Mouse (Mus musculus) heart, embryonic 15.5 days (tissue): Measurements from ENCODE around the gene Kctd17. TPM values are rescaled to one million over a fixed set of nuclear protein-coding genes. Genes with fewer than 3 reads are reported as not detected.

ENCODE experiments used
- ATAC-seq: fragments of 200-750 bp; cut with Nextera tagmentation; replicated peaks from 2 replicates; pipeline ENCODE4 v1.8.0; 2017; ENCODE audit warnings: low read depth, moderate TSS enrichment; ENCODE audit not compliant: insufficient number of reproducible peaks, insufficient read depth, low FRiP score
- H3K27ac ChIP-seq: fragments of 300-500 bp; sonication (generic); 2 replicates; pipeline ENCODE4 v1.5.1; 2015; ENCODE audit warnings: mild to moderate bottlenecking, inconsistent platforms
- H3K27me3 ChIP-seq: fragments of 300-500 bp; sonication (generic); 2 replicates; pipeline ENCODE4 v1.6.1; 2015; ENCODE audit warnings: inconsistent platforms
- H3K36me3 ChIP-seq: fragments of 300-500 bp; sonication (generic); 2 replicates; pipeline ENCODE4 v1.6.1; 2015; ENCODE audit warnings: mild to moderate bottlenecking, inconsistent platforms
- H3K4me1 ChIP-seq: fragments of 300-500 bp; sonication (generic); replicated peaks from 2 replicates; pipeline ENCODE4 v1.6.1; 2015; ENCODE audit warnings: inconsistent platforms
- H3K4me2 ChIP-seq: fragments of 300-500 bp; sonication (generic); 2 replicates; pipeline ENCODE4 v1.6.1; 2015; ENCODE audit warnings: inconsistent platforms, mild to moderate bottlenecking, moderate library complexity
- H3K4me3 ChIP-seq: fragments of 300-500 bp; sonication (generic); 2 replicates; pipeline ENCODE4 v1.5.1; 2015; ENCODE audit warnings: mild to moderate bottlenecking, inconsistent platforms
- H3K9ac ChIP-seq: fragments of 300-500 bp; sonication (generic); 2 replicates; pipeline ENCODE4 v1.6.1; 2015; ENCODE audit warnings: mild to moderate bottlenecking, inconsistent platforms
- H3K9me3 ChIP-seq: fragments of 300-500 bp; sonication (generic); replicated peaks from 2 replicates; pipeline ENCODE4 v1.6.1; 2016; ENCODE audit warnings: inconsistent platforms
- WGBS: fragments of 180-500 bp; shearing (Covaris S2); methylation state at CpG from one replicate; pipeline ENCODE4 v1.1.7; 2015; ENCODE audit warnings: mixed read lengths; 5-methylcytosine and 5-hydroxymethylcytosine counted together
- polyA plus RNA-seq: library from polyadenylated mRNA; unstranded; fragments of >200 nt; fragmentation: Nextera tagmentation; extraction: Ambion mirVana; gene quantifications from 2 replicates; pipeline ENCODE4 v1.2.1, GENCODE M21; 2015

Gene Kctd17
- polyA plus RNA-seq, 1 experiment from 2014 or later = 19.1 TPM

DNA sequence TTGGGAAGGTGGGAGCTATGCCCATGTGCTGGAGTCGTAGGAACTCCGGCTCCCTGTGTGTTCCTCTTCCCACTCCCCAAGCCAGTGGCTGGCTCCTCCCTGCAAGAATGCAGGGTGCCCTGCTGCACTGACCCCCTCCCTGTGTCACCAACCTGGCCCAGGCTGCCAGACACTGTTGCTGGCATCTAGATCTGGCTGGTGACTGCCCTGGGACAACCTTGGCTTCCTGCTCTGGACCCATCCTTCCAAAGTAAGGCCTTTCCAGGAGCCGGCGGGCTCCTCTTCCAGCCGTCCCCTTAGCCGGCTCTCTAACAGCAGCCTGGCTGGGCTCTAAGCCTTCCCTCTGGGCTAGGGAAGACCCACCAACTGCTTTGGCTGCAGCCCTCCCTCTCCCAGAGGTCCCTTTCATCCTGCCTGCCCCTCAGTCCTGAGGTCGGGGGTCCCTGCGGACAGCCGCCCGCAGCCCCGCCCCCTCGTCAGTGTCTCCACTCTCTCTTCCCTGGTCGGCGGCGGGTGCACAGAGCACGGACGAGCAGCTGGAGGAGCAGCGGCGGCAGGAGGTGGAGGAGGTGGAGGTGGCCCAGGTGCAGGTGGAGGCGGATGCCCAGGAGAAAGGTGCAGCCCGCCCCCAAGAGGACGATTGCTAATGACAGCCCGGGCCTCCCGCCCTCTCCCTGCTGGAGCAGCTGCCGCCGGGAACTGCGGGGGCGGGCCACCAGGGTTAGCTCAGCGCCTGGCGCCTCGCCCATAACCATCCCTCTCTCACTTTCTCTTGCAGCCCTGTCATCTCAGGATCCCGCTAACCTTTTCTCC, 8.2 kb downstream of the Kctd17 start:
- peaks cover 55% of the 10 kb centered on the region for H3K4me1 ChIP-seq
- no peaks in the 10 kb centered on the region; the same call in 1 of the 2 replicates for H3K27me3 ChIP-seq
- H3K36me3 ChIP-seq = peaks cover 6% of the 10 kb centered on the region
- no peaks in the 10 kb centered on the region for H3K9me3 ChIP-seq
- peak overlapping the region; percentile 63 for H3K4me2 ChIP-seq
- H3K9ac ChIP-seq = peak overlapping the region; percentile 43
- peak overlapping the region; percentile 81 for H3K27ac ChIP-seq
- ATAC-seq = peak; percentile 44
- peak overlapping the region; percentile 36 for H3K4me3 ChIP-seq
- 11% methylated on average over 28 of the region's 32 CpGs for WGBS

DNA sequence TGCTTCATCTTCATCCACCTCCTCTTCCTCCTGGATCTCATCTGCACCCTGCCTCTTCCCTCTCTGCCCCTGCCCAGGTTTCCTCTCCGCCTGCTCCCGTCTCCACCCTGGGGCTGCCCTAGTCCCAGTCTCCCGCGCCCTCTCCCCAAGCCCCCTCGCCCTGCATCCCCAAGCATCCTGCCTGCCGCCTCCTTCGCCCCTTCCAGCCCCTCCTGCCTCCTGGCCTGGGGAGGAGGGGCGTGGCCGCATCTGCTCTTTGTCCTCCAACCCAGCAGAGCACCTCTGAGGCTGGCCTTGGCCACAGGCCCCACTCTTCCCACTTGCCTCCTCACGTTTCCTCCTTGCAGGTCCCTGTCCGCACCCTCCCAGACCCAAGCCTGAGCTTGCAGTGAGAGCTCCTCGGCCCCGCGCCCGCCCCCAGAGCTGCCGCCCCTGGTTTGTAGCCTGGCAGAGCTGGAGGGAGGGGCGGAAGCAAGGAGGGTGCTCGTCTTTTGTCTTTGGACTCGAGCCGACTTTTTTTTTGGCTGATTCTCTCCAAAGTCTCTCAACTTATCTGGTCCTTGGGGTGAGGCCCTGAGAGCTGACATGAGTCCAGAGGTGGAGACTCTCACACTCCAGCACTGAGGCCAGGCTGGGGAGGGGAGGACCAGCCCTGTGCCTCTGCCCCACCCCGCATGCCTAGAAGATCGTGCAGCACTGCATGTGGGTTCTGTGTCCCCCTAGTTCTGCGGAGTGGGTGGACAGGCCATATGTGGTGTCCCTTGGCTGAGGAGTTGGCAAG, 9.1 kb downstream of the Kctd17 start:
- ATAC-seq = peak; percentile 29
- H3K9ac ChIP-seq = peak overlapping the region; percentile 43
- peaks cover 56% of the 10 kb centered on the region for H3K4me1 ChIP-seq

GRCm38 (mm10) chr15:78438018-78438394, 9.6 kb downstream of the Kctd17 start:
- no peak overlapping the region for H3K4me3 ChIP-seq
- no peaks in the 10 kb centered on the region for H3K9me3 ChIP-seq
- H3K27ac ChIP-seq = peak overlapping the region; percentile 81
- peaks cover 56% of the 10 kb centered on the region for H3K4me1 ChIP-seq
- peaks cover 6% of the 10 kb centered on the region for H3K36me3 ChIP-seq
- WGBS = 42% methylated on average over 4 of the region's 4 CpGs
- H3K4me2 ChIP-seq = peak overlapping the region; percentile 63
- no peak for ATAC-seq
- H3K27me3 ChIP-seq = peaks cover 8% of the 10 kb centered on the region
- H3K9ac ChIP-seq = no peak overlapping the region

More for the DNA sequence above, 9.1 kb downstream of the Kctd17 start:
- H3K27ac ChIP-seq = peak overlapping the region; percentile 81
- WGBS = 15% methylated on average over 23 of the region's 23 CpGs
- no peaks in the 10 kb centered on the region for H3K9me3 ChIP-seq
- H3K4me2 ChIP-seq = peak overlapping the region; percentile 63
- peak overlapping the region; percentile 36 for H3K4me3 ChIP-seq
- peaks cover 4% of the 10 kb centered on the region for H3K27me3 ChIP-seq
- H3K36me3 ChIP-seq = peaks cover 6% of the 10 kb centered on the region

- Histone ChIP-seq H3K4me3 (no peak overlapping the region), H3K4me2 (no peak overlapping the region), H3K27ac (no peak overlapping the region), H3K4me1 (peaks cover 57% of the 10 kb centered on the region), H3K9ac (peak overlapping the region; percentile 26; the same call in 1 of the 2 replicates), H3K27me3 (peaks cover 8% of the 10 kb centered on the region), H3K36me3 (peaks cover 6% of the 10 kb centered on the region), H3K9me3 (no peaks in the 10 kb centered on the region)
- ATAC-seq = no peak
- WGBS = 64% methylated on average over 8 of the region's 8 CpGs
Observed at GRCm38 (mm10) chr15:78438505-78438904, 10.1 kb downstream of the Kctd17 start.

DNA sequence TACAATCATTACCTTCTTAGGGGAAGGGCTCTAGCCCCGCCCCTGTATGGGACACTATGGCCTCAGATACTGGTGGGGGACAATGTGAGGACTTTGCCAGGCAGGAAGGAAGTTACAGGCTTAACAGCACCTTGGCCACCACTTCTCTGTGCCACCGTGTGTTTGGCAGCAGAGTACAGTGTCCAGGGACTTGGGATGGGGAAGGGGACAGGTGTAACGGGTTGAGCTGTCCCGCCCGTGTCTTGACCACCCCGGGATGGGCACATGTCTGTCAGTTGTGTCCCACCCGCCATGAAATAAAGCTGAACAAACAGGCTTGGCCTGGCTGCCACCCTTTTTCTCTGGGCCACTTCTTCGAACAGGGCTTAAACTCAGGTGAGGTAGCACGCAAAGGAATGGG, 10.6 kb downstream of the Kctd17 start:
- peaks cover 8% of the 10 kb centered on the region for H3K27me3 ChIP-seq
- peaks cover 60% of the 10 kb centered on the region for H3K4me1 ChIP-seq
- 73% methylated on average over 9 of the region's 9 CpGs for WGBS
- H3K4me3 ChIP-seq = no peak overlapping the region
- no peak for ATAC-seq
- no peaks in the 10 kb centered on the region for H3K9me3 ChIP-seq
- H3K27ac ChIP-seq = no peak overlapping the region
- no peak overlapping the region for H3K4me2 ChIP-seq
- H3K9ac ChIP-seq = no peak overlapping the region
- H3K36me3 ChIP-seq = peaks cover 3% of the 10 kb centered on the region; the same call in 1 of the 2 replicates

DNA sequence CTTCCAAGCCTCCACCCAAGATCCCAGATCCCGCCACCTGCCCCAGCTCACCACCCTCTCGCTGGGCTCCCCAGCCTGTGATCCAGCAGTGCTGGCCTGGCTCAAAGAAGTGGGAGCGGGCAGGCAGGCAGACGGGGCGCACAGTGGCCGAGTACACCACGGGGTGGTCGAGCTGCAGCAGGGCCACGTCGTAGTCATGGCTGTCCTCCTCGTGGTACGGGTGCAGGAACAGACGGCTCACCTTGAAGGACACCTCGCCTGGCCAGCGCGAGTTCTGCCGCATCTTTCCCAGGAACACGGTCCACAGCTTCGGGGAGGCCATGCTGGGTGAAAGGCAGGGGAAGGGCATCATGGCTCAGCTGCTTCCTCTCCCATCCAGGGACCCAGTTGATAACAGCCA, 13.9 kb downstream of the Kctd17 start:
- no peak overlapping the region for H3K9ac ChIP-seq
- no peaks in the 10 kb centered on the region for H3K36me3 ChIP-seq
- no peak overlapping the region for H3K27ac ChIP-seq
- no peaks in the 10 kb centered on the region for H3K9me3 ChIP-seq
- 88% methylated on average over 19 of the region's 19 CpGs for WGBS
- H3K4me3 ChIP-seq = no peak overlapping the region
- H3K4me2 ChIP-seq = no peak overlapping the region
- peaks cover 53% of the 10 kb centered on the region for H3K4me1 ChIP-seq
- no peak for ATAC-seq
- H3K27me3 ChIP-seq = peaks cover 8% of the 10 kb centered on the region

DNA sequence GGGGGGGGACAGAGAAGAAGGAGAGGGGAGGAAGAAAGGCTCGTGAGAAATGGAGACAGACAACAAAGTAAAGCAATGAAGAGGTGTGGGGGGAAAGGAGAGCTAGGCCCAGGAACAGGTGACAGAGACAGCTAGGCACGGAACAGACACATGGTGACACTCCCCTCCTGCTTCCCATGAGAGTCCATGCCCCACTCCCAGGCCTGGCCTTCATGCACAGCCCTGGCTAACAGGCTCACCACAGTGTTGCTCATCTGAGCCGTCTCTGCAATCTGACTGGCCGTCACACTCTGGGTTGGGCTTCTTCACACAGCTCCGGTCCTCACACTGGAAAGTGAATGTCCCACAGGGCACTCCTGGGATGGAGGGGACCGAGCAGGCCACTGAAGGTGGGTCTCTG, 15.5 kb downstream of the Kctd17 start:
- Histone ChIP-seq H3K4me3 (no peak overlapping the region), H3K4me2 (no peak overlapping the region), H3K9ac (peak overlapping the region; percentile 4; the same call in 1 of the 2 replicates), H3K9me3 (no peaks in the 10 kb centered on the region), H3K4me1 (peaks cover 45% of the 10 kb centered on the region), H3K27me3 (peaks cover 8% of the 10 kb centered on the region), H3K27ac (no peak overlapping the region), H3K36me3 (no peaks in the 10 kb centered on the region)
- 46% methylated on average over 6 of the region's 6 CpGs for WGBS
- no peak for ATAC-seq

- Histone ChIP-seq H3K27me3 (peaks cover 7% of the 10 kb centered on the region; the same call in 1 of the 2 replicates), H3K27ac (peak overlapping the region; percentile 87), H3K4me2 (no peak overlapping the region), H3K9me3 (no peaks in the 10 kb centered on the region), H3K9ac (peak overlapping the region; percentile 25; the same call in 1 of the 2 replicates), H3K36me3 (no peaks in the 10 kb centered on the region), H3K4me3 (no peak overlapping the region), H3K4me1 (peaks cover 39% of the 10 kb centered on the region)
- 36% methylated on average over 7 of the region's 7 CpGs for WGBS
- ATAC-seq = no peak
Observed at GRCm38 (mm10) chr15:78447121-78447520, 18.8 kb downstream of the Kctd17 start.

DNA sequence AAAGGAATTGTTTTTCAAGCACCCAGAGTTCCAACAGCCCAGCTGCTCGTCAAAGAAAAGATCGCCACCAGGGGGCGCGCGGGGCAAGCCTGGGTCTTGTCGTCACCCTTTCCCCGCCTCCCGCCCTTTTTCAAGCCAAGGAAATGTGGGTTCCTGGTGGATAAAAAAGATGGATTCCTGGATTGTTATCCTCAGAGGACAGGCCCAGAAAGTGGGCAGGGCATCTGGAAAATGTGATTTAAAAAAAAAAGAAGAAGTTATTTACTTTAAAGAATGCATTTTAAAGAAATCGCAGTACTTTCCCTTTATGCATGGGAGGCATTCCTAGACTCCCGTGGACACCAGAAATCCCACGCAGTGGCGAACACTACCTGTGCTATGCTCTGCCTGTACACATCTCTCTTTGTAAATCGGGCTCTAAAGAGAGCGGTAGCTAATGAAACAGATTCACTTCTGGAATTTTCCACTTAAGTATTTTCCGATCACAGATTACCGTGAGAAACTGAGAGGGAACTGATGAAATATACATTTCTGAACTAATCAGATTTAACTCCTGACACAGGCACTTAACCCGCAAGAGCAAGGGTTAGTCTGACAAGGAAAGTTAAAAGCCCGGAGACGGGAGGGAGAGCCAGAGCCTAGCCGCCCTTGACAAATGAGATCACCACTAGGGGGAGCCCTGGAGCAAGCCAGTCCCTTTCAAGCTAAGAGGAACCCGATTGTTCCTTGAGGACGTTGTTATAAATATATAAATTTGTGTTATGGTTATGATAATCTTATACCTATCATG, 19.6 kb downstream of the Kctd17 start:
- H3K4me3 ChIP-seq = peak overlapping the region; percentile 45
- H3K4me2 ChIP-seq = peak overlapping the region; percentile 73
- ATAC-seq = 0 out of 2 replicates have a peak, but pooled peaks have one; percentile 29
- H3K9me3 ChIP-seq = no peaks in the 10 kb centered on the region
- H3K36me3 ChIP-seq = no peaks in the 10 kb centered on the region
- peak overlapping the region; percentile 87 for H3K27ac ChIP-seq
- under 1% methylated on average over 22 of the region's 22 CpGs for WGBS
- H3K27me3 ChIP-seq = peaks cover 1% of the 10 kb centered on the region; the same call in 1 of the 2 replicates
- peaks cover 39% of the 10 kb centered on the region for H3K4me1 ChIP-seq
- peak overlapping the region; percentile 60 for H3K9ac ChIP-seq

- Histone ChIP-seq H3K4me3 (no peak overlapping the region), H3K9ac (no peak overlapping the region), H3K27ac (peak overlapping the region; percentile 87), H3K36me3 (no peaks in the 10 kb centered on the region), H3K27me3 (no peaks in the 10 kb centered on the region), H3K9me3 (no peaks in the 10 kb centered on the region), H3K4me2 (no peak overlapping the region), H3K4me1 (peaks cover 33% of the 10 kb centered on the region)
- 46% methylated on average over 6 of the region's 6 CpGs for WGBS
- ATAC-seq = no peak
Observed at GRCm38 (mm10) chr15:78449131-78449530, 20.8 kb downstream of the Kctd17 start.
